27 mouse cellular contexts compared by ENCODE assay signal in genomic region chr3:127660712-127661111, GRCm38 (mm10). TPM values are rescaled to one million over a fixed set of nuclear protein-coding genes. Genes with fewer than 3 reads are reported as not detected.
DNase-seq lines count a peak whose midpoint lies in the region; ATAC-seq lines count a peak whose summit lies in the region.
"Had no signal": no experiment of that assay in that cellular context is flagged by ENCODE, and none has a peak within 500 bp of the region (broad histone marks: within the 10 kb centered on the region; RNA-seq: fewer than 3 reads in every experiment).

No protein-coding gene starts in this region.

- H3K27ac ChIP-seq in hindbrain, embryonic 10.5 days, result 0 out of 2 replicates have a peak overlapping the region, but pooled peaks have one; percentile 53
- H3K27ac ChIP-seq in hindbrain, embryonic 12.5 days, result no peak overlapping the region
- H3K27ac ChIP-seq in neural tube, embryonic 11.5 days (ENCODE audit: low read depth, low read length), result no peak overlapping the region
- no peak overlapping the region for H3K27ac ChIP-seq in neural tube, embryonic 13.5 days (replicated peaks)
- no peak overlapping the region for H3K27ac ChIP-seq in intestine, embryonic 16.5 days (ENCODE audit: low read length)
- H3K27ac ChIP-seq: forebrain, embryonic 12.5 days; forebrain, embryonic 15.5 days; heart, embryonic 15.5 days; hindbrain, embryonic 13.5 days had no signal

- no peaks in the 10 kb centered on the region for H3K9me3 ChIP-seq in hindbrain, embryonic 10.5 days
- no peaks in the 10 kb centered on the region for H3K9me3 ChIP-seq in hindbrain, embryonic 12.5 days (replicated peaks)
- no peaks in the 10 kb centered on the region for H3K9me3 ChIP-seq in neural tube, embryonic 11.5 days (ENCODE audit: control insufficient read depth, low read length)
- no peaks in the 10 kb centered on the region for H3K9me3 ChIP-seq in neural tube, embryonic 13.5 days
- no peaks in the 10 kb centered on the region for H3K9me3 ChIP-seq in intestine, embryonic 16.5 days (ENCODE audit: control insufficient read depth, low read length)
- H3K9me3 ChIP-seq: forebrain, embryonic 12.5 days; forebrain, embryonic 15.5 days; heart, embryonic 12.5 days; heart, embryonic 15.5 days; hindbrain, embryonic 13.5 days had no signal

- H3K36me3 ChIP-seq in hindbrain, embryonic 10.5 days, result no peaks in the 10 kb centered on the region
- no peaks in the 10 kb centered on the region for H3K36me3 ChIP-seq in hindbrain, embryonic 12.5 days
- no peaks in the 10 kb centered on the region for H3K36me3 ChIP-seq in neural tube, embryonic 11.5 days (ENCODE audit: control insufficient read depth, insufficient read depth, low read length)
- H3K36me3 ChIP-seq in neural tube, embryonic 13.5 days, result no peaks in the 10 kb centered on the region
- H3K36me3 ChIP-seq in intestine, embryonic 16.5 days (ENCODE audit: control insufficient read depth, insufficient read depth, low read length), result no peaks in the 10 kb centered on the region
- H3K36me3 ChIP-seq: forebrain, embryonic 12.5 days; forebrain, embryonic 15.5 days; heart, embryonic 12.5 days; heart, embryonic 15.5 days; hindbrain, embryonic 13.5 days had no signal

- H3K4me1 ChIP-seq in hindbrain, embryonic 10.5 days (replicated peaks), result peaks cover 28% of the 10 kb centered on the region
- peaks cover 14% of the 10 kb centered on the region; the same call in 1 of the 2 replicates for H3K4me1 ChIP-seq in hindbrain, embryonic 12.5 days
- peaks cover 2% of the 10 kb centered on the region; the same call in 1 of the 2 replicates for H3K4me1 ChIP-seq in neural tube, embryonic 11.5 days (ENCODE audit: control insufficient read depth, insufficient read depth, low read length)
- peaks cover 16% of the 10 kb centered on the region for H3K4me1 ChIP-seq in neural tube, embryonic 13.5 days (replicated peaks)
- H3K4me1 ChIP-seq in intestine, embryonic 16.5 days (ENCODE audit: control insufficient read depth, insufficient read depth, low read length), result no peaks in the 10 kb centered on the region
- H3K4me1 ChIP-seq: heart, embryonic 12.5 days; heart, embryonic 15.5 days had no signal

- DNase-seq in hindbrain, embryonic 10.5 days (ENCODE audit: low spot score), result no peak
- peak; percentile 51 for DNase-seq in neural tube, embryonic 11.5 days (ENCODE audit: low spot score)
- DNase-seq in neural tube, embryonic 10.5 days (ENCODE audit: extremely low spot score, low spot score), result no peak
- DNase-seq: adrenal gland, adult 2 months; adrenal gland, postnatal 14 days; cerebellum, adult 11 months; cerebellum, adult 2 months; cerebellum, adult 9-11 months; cerebellum, postnatal 25 days; gastrocnemius, postnatal 25 days; heart, adult 18-20 months; heart, postnatal 10 days; heart, postnatal 36 days had no signal

- H3K4me2 ChIP-seq in hindbrain, embryonic 12.5 days (replicated peaks), result no peak overlapping the region
- no peak overlapping the region for H3K4me2 ChIP-seq in neural tube, embryonic 11.5 days (ENCODE audit: low read depth)
- H3K4me2 ChIP-seq in neural tube, embryonic 13.5 days, result no peak overlapping the region
- no peak overlapping the region for H3K4me2 ChIP-seq in intestine, embryonic 16.5 days (ENCODE audit: low read depth, low read length)
- H3K4me2 ChIP-seq: forebrain, embryonic 12.5 days; forebrain, embryonic 15.5 days; heart, embryonic 12.5 days; heart, embryonic 15.5 days; hindbrain, embryonic 13.5 days had no signal

- H3K9ac ChIP-seq in hindbrain, embryonic 12.5 days, result no peak overlapping the region
- no peak overlapping the region for H3K9ac ChIP-seq in neural tube, embryonic 11.5 days (ENCODE audit: low read length)
- H3K9ac ChIP-seq in neural tube, embryonic 13.5 days, result no peak overlapping the region
- H3K9ac ChIP-seq in intestine, embryonic 16.5 days (ENCODE audit: low read depth, low read length), result no peak overlapping the region
- H3K9ac ChIP-seq: forebrain, embryonic 12.5 days; forebrain, embryonic 15.5 days; heart, embryonic 12.5 days; heart, embryonic 15.5 days; hindbrain, embryonic 13.5 days had no signal

- peaks cover 25% of the 10 kb centered on the region for H3K27me3 ChIP-seq in hindbrain, embryonic 10.5 days (ENCODE audit: insufficient read depth, poor library complexity, severe bottlenecking)
- H3K27me3 ChIP-seq in hindbrain, embryonic 12.5 days, result peaks cover 3% of the 10 kb centered on the region; the same call in 1 of the 2 replicates
- H3K27me3 ChIP-seq in neural tube, embryonic 11.5 days (ENCODE audit: control insufficient read depth, insufficient read depth, low read length), result no peaks in the 10 kb centered on the region
- peaks cover 6% of the 10 kb centered on the region for H3K27me3 ChIP-seq in neural tube, embryonic 13.5 days
- H3K27me3 ChIP-seq in intestine, embryonic 16.5 days (replicated peaks; ENCODE audit: control insufficient read depth, insufficient read depth, low read length), result no peaks in the 10 kb centered on the region
- H3K27me3 ChIP-seq: forebrain, embryonic 15.5 days; heart, embryonic 12.5 days had no signal

- 72% methylated on average over 7 of the region's 7 CpGs for WGBS in hindbrain, embryonic 10.5 days
- WGBS in hindbrain, embryonic 12.5 days, result 65% methylated on average over 7 of the region's 7 CpGs
- 59% methylated on average over 7 of the region's 7 CpGs for WGBS in neural tube, embryonic 11.5 days
- 31% methylated on average over 7 of the region's 7 CpGs for WGBS in neural tube, embryonic 13.5 days
- 78% methylated on average over 7 of the region's 7 CpGs for WGBS in intestine, embryonic 16.5 days

- H3K4me3 ChIP-seq in hindbrain, embryonic 10.5 days, result no peak overlapping the region
- H3K4me3 ChIP-seq in hindbrain, embryonic 12.5 days, result no peak overlapping the region
- H3K4me3 ChIP-seq in neural tube, embryonic 11.5 days (ENCODE audit: low read depth, low read length), result no peak overlapping the region
- H3K4me3 ChIP-seq in neural tube, embryonic 13.5 days, result no peak overlapping the region
- no peak overlapping the region for H3K4me3 ChIP-seq in intestine, embryonic 16.5 days (ENCODE audit: low read length)
- H3K4me3 ChIP-seq: forebrain, embryonic 12.5 days; forebrain, embryonic 15.5 days; heart, embryonic 12.5 days; heart, embryonic 15.5 days; hindbrain, embryonic 13.5 days had no signal

- ATAC-seq in hindbrain, embryonic 12.5 days (ENCODE audit: low FRiP score), result no peak
- ATAC-seq in neural tube, embryonic 11.5 days (ENCODE audit: insufficient read depth, low FRiP score, low TSS enrichment), result peak; percentile 81
- ATAC-seq in neural tube, embryonic 13.5 days (ENCODE audit: low read depth), result peak; percentile 75; the same call in 1 of the 2 replicates
- ATAC-seq in intestine, embryonic 16.5 days, result no peak
- ATAC-seq: CD4-positive, CD25-positive, alpha-beta regulatory T cell, adult 4 months; forebrain, embryonic 15.5 days; hindbrain, embryonic 16.5 days; inflammation-experienced regulatory T-cells, adult 6 months had no signal

RNA-seq across cellular contexts. Expression of gene Neurog2, which starts 27.8 kb away (rescaled TPM):
- polyA plus RNA-seq in hindbrain, embryonic 10.5 days (2016; fragmentation: Nextera tagmentation; extraction: Ambion mirVana), result 19.9 and 50.0 TPM in 2 replicates
- polyA plus RNA-seq in hindbrain, embryonic 12.5 days (2016; fragmentation: Nextera tagmentation; extraction: Ambion mirVana), result 43.9 and 48.7 TPM in 2 replicates
- polyA plus RNA-seq in neural tube, embryonic 11.5 days (2014; fragmentation: Nextera tagmentation; extraction: Ambion mirVana), result 38.8 and 41.2 TPM in 2 replicates
- 10.1 and 13.6 TPM in 2 replicates for polyA plus RNA-seq in neural tube, embryonic 13.5 days (2015; fragmentation: Nextera tagmentation; extraction: Ambion mirVana)
- not detected in 2 replicates for polyA plus RNA-seq in intestine, embryonic 16.5 days (2015; fragmentation: Nextera tagmentation; extraction: Ambion mirVana)
- polyA plus RNA-seq: adrenal gland, adult 2 months; C2C12; CD4-positive, CD25-positive, alpha-beta regulatory T cell, adult 4 months; embryonic facial prominence, embryonic 14.5 days; gonadal fat pad, adult 2 months; heart, embryonic 15.5 days; inflammation-experienced regulatory T-cells, adult 6 months had no signal

Comparison
In these comparisons a context has a peak if more than half of its experiments do, and no peak if none do; other contexts are left out.
1. ATAC-seq: peak in neural tube, embryonic 11.5 days (single experiment) and neural tube, embryonic 13.5 days (single experiment); none in hindbrain, embryonic 12.5 days (single experiment) and intestine, embryonic 16.5 days (single experiment).
2. RNA of gene Neurog2, which starts 27.8 kb away (polyA plus RNA-seq): 19.9 to 50.0 TPM in hindbrain, embryonic 10.5 days, 43.9 to 48.7 TPM in hindbrain, embryonic 12.5 days, 38.8 to 41.2 TPM in neural tube, embryonic 11.5 days and 10.1 to 13.6 TPM in neural tube, embryonic 13.5 days; not detected in intestine, embryonic 16.5 days; every median in the first group is over 10 times any median in the second.